Mouse (Mus musculus) liver, embryonic 14.5 days (tissue): ENCODE measurements around the gene Maml3.

Experiments used
- CTCF ChIP-seq: IDR thresholded peaks from 2 replicates; pipeline ENCODE4 v1.5.1; 2016; ENCODE audit warnings: antibody characterized with exemption, low read depth, control low read depth
- EP300 ChIP-seq: IDR thresholded peaks from 2 replicates; pipeline ENCODE4 v1.6.1; 2016; ENCODE audit warnings: antibody characterized with exemption, low read depth

GRCm38 (mm10) chr3:51969451-51969850, 135.4 kb downstream of the Maml3 start:
- no peak for TF ChIP-seq CTCF
- no peak for TF ChIP-seq EP300
